Mouse (Mus musculus): Measurements from ENCODE around the gene Prrt2.

DNA sequence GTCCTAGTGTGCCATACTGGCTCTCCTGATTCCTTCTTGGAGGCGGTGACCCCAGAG lies 45.3 kb downstream of the Prrt2 start, which contains the start of gene Cdipt:
- no peak for TF ChIP-seq CTCF (IDR thresholded peaks at IDR 0.05)
- no peak for TF ChIP-seq EP300 (IDR thresholded peaks at IDR 0.05)

All from lung, postnatal 0 days (tissue).